Mouse (Mus musculus) liver, adult 2 months (tissue): ENCODE results near the gene Clps. TPM values are rescaled to one million over a fixed set of nuclear protein-coding genes. Genes with fewer than 3 reads are reported as not detected.

Experiments used
- DNase-seq: peaks from one replicate; pipeline ENCODE4 v3.0.0-alpha.2; 2011; ENCODE audit warnings: low read depth, low spot score; ENCODE audit errors: extremely low read depth
- H3K27ac ChIP-seq: fragments of 200-500 bp; replicated peaks from 2 replicates; pipeline ENCODE4 v1.5.1; 2012; ENCODE audit warnings: low read depth, mild to moderate bottlenecking, control low read depth, inconsistent platforms, low read length; ENCODE audit not compliant: insufficient read depth
- H3K27me3 ChIP-seq: fragments of 200-500 bp; 2 replicates; pipeline ENCODE4 v1.6.1; 2012; ENCODE audit warnings: mild to moderate bottlenecking, moderate library complexity, low read length, inconsistent platforms; ENCODE audit not compliant: control insufficient read depth, insufficient read depth
- H3K36me3 ChIP-seq: fragments of 200-500 bp; 2 replicates; pipeline ENCODE4 v1.6.1; 2012; ENCODE audit warnings: low read length, inconsistent platforms; ENCODE audit not compliant: control insufficient read depth, insufficient read depth
- H3K4me1 ChIP-seq: fragments of 200-500 bp; 2 replicates; pipeline ENCODE4 v1.6.1; 2011; ENCODE audit warnings: low read length; ENCODE audit not compliant: control insufficient read depth, insufficient read depth
- H3K4me3 ChIP-seq: fragments of 200-500 bp; 2 replicates; pipeline ENCODE4 v1.5.1; 2011; ENCODE audit warnings: low read depth, mild to moderate bottlenecking, control low read depth, low read length, moderate library complexity; ENCODE audit not compliant: insufficient read depth
- H3K79me2 ChIP-seq: fragments of 200-500 bp; 2 replicates; pipeline ENCODE4 v1.6.1; 2012; ENCODE audit warnings: inconsistent platforms, mild to moderate bottlenecking, low read length, moderate library complexity; ENCODE audit not compliant: control insufficient read depth, insufficient read depth
- H3K9ac ChIP-seq: fragments of 200-500 bp; 2 replicates; pipeline ENCODE4 v1.6.1; 2012; ENCODE audit warnings: low read depth, mild to moderate bottlenecking, control low read depth, inconsistent platforms, low read length
- CTCF ChIP-seq: fragments of 200-500 bp; IDR thresholded peaks from 2 replicates; pipeline ENCODE4 v1.5.1; 2011; ENCODE audit warnings: low read depth, low read length, control low read depth
- POLR2A ChIP-seq: fragments of 200-500 bp; IDR thresholded peaks from 2 replicates; pipeline ENCODE4 v1.6.1; 2011; ENCODE audit warnings: low read length, control low read depth; ENCODE audit not compliant: insufficient read depth; ENCODE audit errors: extremely low read depth
- WGBS: fragments of 180-500 bp; shearing (Covaris S2); methylation state at CpG from one replicate; pipeline ENCODE4 v1.1.7; 2018; 5-methylcytosine and 5-hydroxymethylcytosine counted together
- polyA plus RNA-seq: library from polyadenylated mRNA; depleted of rRNA; stranded (reverse); fragments of >200 nt; gene quantifications from 2 replicates; pipeline ENCODE4 v1.2.3, GENCODE M21; 2012
- total RNA-seq: library from RNA; depleted of rRNA; stranded (reverse); fragments of >200 nt; gene quantifications from 2 replicates; pipeline ENCODE4 v1.2.3, GENCODE M21; 2014

Clps gene
- total and polyA plus RNA-seq, 2 experiments: 1.4 to 70.1 TPM

- no peak within 1 kb of the TSS for H3K4me3 ChIP-seq
- no peaks in the 10 kb centered on the region for H3K36me3 ChIP-seq
- no peak within 1 kb of the TSS for H3K27ac ChIP-seq
- no peaks in the 10 kb centered on the region for H3K4me1 ChIP-seq
- H3K79me2 ChIP-seq: no peaks in the 10 kb centered on the region
- DNase-seq: no peak
- no peaks in the 10 kb centered on the region for H3K27me3 ChIP-seq
- WGBS: 97% methylated on average over 6 of the region's 6 CpGs
- no peak for TF ChIP-seq POLR2A
- TF ChIP-seq CTCF: no peak
- no peak within 1 kb of the TSS for H3K9ac ChIP-seq
These were observed 30.1 kb downstream of the Clps start, which contains the start of gene Armc12 for GRCm38 (mm10) chr17:28530506-28530905. Gene Armc12 (plus strand): TSS chr17:28530806.

- Histone ChIP-seq H3K27ac (no peak overlapping the region), H3K4me1 (no peaks in the 10 kb centered on the region; the same call in 1 of the 2 replicates), H3K9ac (no peak overlapping the region), H3K4me3 (no peak overlapping the region), H3K27me3 (no peaks in the 10 kb centered on the region), H3K79me2 (no peaks in the 10 kb centered on the region), H3K36me3 (no peaks in the 10 kb centered on the region)
- no peak for DNase-seq
- 80% methylated on average over 4 of the region's 4 CpGs for WGBS
- TF ChIP-seq CTCF (no peak), POLR2A (no peak)
These were observed 31.4 kb downstream of the Clps start for GRCm38 (mm10) chr17:28529116-28529515.

- no peaks in the 10 kb centered on the region for H3K79me2 ChIP-seq
- peak; percentile 28 for DNase-seq
- H3K36me3 ChIP-seq: no peaks in the 10 kb centered on the region
- H3K4me1 ChIP-seq: no peaks in the 10 kb centered on the region; the same call in 1 of the 2 replicates
- no peak overlapping the region for H3K4me3 ChIP-seq
- H3K27me3 ChIP-seq: no peaks in the 10 kb centered on the region
- no peak for TF ChIP-seq POLR2A
- peak; percentile 95 for TF ChIP-seq CTCF
- H3K27ac ChIP-seq: no peak overlapping the region
- 2% methylated on average over 6 of the region's 6 CpGs for WGBS
- no peak overlapping the region for H3K9ac ChIP-seq
These were observed 32.6 kb downstream of the Clps start for GRCm38 (mm10) chr17:28528043-28528351.

- Histone ChIP-seq H3K79me2 (no peaks in the 10 kb centered on the region), H3K27ac (no peak overlapping the region), H3K27me3 (no peaks in the 10 kb centered on the region), H3K9ac (no peak overlapping the region), H3K4me1 (no peaks in the 10 kb centered on the region; the same call in 1 of the 2 replicates), H3K36me3 (no peaks in the 10 kb centered on the region), H3K4me3 (no peak overlapping the region)
- TF ChIP-seq CTCF (no peak), POLR2A (no peak)
- no peak for DNase-seq
- 27% methylated on average over 12 of the region's 12 CpGs for WGBS
These were observed 33.2 kb downstream of the Clps start for GRCm38 (mm10) chr17:28527184-28528042.

- WGBS: 82% methylated on average over 4 of the region's 4 CpGs
- peaks cover 5% of the 10 kb centered on the region for H3K4me1 ChIP-seq
- no peak for DNase-seq
- no peaks in the 10 kb centered on the region for H3K36me3 ChIP-seq
- H3K9ac ChIP-seq: no peak overlapping the region
- H3K79me2 ChIP-seq: no peaks in the 10 kb centered on the region
- TF ChIP-seq CTCF: no peak
- TF ChIP-seq POLR2A: no peak
- no peak overlapping the region for H3K4me3 ChIP-seq
- H3K27ac ChIP-seq: no peak overlapping the region
- no peaks in the 10 kb centered on the region for H3K27me3 ChIP-seq
These were observed 35.6 kb downstream of the Clps start for GRCm38 (mm10) chr17:28524831-28525430.
